Mouse (Mus musculus) heart, adult 9 months (tissue): Measurements from ENCODE around the gene Efhd2.

Experiments
- DNase-seq, 2 experiments: peaks; one replicate each; pipeline ENCODE4 v3.0.0; 2022; ENCODE audit warnings: low spot score in 2 of 2

Efhd2 gene

DNA sequence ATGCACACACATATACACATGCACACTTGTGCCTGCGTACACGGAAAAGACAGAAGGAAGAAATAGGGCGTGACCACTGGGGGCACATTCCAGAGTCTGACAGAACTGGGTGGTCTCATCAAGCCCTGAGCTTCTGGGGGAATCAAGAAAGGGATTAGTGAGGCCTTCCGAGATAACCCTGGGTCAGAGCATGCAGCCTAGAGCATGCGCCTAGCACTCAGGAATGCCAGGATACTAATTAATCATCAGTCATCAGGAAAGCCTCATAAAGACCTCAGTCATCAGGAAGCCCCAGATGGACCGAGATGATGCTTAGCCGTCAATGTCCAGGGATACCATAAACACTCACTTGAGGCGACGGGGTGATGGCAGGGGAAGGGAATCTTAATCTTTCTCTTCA lies 5.2 kb upstream of the Efhd2 start:
- no peak for DNase-seq

DNA sequence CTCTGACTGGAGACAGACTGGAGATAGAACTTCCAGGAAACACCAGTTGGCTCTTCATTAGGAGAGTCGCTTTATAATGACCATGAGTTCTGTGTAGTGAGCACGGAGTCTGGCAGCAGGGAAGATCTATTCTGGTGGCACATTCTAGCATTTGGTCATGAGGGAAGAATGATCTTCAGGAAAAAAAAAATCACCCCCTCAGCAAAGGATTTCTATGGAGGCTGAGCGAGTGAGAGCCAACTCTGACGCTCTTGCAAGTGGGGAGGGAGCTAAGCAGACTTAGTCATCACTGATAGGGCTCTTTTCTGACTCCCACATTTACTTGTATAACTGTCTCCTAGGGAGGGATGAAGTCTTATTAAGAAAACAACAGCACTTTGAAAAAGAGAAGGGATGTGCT lies 4.4 kb upstream of the Efhd2 start:
- DNase-seq: no peak

DNA sequence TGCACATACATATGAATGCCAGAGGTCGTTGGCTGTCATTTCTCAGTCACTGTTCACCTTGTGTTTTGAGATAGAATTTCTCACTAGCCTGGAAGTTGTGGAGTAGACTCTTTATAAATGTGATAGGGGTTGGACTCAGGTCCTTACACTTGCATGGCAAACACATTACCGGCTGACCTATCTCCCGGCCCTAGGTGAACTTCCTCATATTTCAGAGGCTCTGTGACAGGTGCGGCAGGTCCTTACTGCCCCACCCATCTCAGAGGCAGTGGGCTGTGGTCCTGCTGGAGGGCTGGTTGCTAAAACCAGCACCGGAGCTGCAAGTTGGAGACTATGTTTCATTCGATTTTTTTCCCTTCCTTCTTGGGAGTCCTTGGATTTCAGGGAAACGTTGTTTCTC lies 3.9 kb upstream of the Efhd2 start:
- no peak for DNase-seq

DNA sequence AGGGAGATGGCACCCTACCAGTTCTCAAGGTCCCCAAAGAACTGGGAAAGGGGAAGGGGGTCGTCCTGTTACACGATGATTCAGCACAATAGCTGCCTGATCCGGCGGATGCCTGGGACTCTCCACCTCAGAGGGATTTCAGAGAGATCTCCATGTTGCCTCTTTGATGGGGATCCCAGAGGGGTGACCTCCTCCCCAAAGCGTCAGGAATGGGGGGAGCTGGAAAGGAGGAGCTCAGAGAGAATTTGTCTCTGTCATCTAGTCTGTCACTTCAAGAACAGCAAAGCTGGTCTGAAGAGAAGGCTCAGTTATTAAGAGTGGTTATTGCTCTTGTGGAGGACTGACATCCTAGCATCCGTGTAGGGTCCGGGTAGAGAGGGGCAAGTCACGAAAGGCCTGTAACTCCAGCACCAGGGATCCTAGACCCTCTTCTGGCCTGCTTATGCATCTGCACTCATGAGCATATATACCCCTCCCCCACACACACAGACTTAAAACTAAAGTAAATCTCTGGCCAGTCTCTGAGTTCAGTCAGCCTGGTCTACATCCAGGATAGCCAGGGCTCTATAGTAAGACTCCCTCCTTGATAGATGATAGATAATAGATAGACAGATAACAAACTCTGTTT lies 875 bp upstream of the Efhd2 start:
- DNase-seq: no peak

DNA sequence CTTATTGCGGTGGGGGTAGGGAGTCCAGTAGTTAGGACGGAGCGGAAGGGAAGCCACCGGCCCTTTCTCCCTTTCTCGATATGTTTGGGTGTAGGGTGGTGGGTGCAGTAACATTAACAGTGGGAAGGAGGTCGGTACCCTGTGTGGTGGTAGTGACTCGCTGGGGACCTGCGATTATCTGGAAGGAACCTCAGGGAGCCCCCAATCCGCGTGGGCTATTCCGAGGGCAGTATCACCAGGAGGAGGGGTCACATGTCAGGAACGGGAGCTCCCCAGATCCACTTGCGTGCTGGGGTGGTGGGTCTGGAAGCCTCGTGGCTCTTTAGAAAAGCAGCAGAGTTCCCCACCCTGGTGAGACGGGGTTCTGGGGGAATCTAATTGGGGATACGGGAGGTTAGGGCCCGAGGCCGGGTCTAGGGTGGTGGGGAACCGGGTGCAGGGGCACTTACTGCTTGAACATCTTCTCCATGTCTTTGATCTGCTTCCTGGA lies 564 bp downstream of the Efhd2 start:
- DNase-seq: no peak

DNA sequence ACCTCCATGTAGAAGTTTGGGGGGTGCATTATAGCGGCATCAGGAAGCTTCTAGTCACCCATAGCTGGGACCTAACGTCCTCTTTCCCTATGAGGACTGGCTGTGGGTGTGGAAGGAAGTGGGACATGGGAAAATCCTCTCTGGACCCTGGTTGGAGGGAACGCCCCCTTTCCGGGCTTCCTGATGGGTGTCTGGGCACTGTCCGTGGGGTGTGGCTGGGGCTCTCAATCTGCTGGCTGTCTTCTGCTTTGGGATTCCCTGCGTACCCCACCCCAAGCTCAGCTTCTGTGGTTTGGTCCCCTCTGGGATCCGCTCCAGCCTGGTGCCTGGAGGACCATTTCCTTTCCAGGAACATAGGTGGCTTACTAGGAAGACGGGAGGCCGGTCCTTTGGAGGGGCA lies 1.7 kb downstream of the Efhd2 start:
- peak in 1 of 2 experiments; percentile 68 for DNase-seq

DNA sequence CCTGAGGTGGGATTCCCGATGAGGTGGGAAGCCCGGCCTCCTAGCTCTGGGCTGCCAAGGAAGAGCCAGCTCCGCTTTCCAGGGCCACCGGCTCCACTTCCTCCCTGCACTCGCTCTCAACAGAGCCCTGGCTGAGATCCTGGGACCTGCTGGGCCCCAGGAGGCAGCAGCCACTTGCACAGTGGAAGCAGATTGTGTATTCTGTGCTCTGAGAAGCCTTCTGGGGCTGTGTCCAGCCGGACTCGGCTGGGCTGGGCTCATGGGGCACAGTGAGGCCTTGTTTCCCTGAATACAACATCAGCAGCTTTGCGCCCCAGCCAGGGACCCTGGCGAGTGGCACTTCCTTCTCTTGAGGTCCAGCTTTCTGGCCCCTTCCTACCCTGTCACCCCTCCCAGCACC lies 2.8 kb downstream of the Efhd2 start:
- DNase-seq: no peak

DNA sequence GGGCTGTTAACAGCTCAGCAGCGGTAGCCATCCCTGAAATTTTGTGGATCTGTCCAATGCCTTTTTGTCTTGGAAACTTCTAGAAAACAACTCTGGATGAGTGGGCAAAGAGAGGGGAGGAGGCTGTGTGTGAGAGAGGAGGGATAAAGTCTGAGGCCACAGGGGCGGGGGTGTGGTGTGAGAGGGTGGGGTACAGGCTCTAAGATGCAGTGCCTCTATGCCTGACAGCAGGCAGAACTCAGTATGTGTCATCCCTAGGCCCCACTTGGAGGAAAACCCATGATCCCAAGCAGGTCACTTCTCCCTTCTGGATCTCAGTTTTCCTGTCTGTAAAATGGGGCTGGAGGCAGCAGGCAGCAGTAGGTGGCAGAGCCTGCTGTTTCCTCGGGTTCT lies 3.4 kb downstream of the Efhd2 start:
- no peak for DNase-seq

DNA sequence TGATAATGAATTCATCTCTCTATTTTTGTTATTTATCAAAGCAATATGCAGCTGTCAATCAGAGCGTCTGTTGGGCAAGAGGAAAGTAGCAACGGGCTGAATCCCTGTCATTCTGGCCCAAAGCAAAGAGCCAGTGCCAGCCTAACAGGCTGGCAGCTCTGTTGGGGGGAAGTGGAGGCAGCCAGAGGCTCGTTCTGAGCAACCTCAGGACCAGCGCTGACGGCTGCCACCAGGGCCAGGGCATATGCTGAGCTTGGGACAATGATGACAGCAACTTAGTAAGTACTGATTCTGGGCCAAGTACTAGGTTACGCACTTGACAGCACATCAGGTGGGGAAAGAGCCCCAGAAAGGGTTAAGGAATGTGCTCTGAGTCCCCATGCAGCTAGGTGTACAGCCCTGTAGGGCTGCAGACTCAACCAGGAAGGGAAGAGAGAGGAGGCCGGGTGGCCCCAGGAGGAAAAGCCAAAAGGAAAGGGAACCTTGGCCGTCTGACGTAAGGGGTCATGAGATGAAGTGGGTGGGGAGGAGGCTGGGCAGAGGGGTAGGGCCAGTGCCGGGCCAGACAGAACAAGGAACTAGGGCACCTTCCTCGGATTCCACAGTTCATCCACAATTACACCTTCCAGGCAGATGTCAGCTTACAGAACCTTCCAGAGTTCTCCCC lies 3.9 kb downstream of the Efhd2 start:
- DNase-seq: peak in 1 of 2 experiments; percentile 67

DNA sequence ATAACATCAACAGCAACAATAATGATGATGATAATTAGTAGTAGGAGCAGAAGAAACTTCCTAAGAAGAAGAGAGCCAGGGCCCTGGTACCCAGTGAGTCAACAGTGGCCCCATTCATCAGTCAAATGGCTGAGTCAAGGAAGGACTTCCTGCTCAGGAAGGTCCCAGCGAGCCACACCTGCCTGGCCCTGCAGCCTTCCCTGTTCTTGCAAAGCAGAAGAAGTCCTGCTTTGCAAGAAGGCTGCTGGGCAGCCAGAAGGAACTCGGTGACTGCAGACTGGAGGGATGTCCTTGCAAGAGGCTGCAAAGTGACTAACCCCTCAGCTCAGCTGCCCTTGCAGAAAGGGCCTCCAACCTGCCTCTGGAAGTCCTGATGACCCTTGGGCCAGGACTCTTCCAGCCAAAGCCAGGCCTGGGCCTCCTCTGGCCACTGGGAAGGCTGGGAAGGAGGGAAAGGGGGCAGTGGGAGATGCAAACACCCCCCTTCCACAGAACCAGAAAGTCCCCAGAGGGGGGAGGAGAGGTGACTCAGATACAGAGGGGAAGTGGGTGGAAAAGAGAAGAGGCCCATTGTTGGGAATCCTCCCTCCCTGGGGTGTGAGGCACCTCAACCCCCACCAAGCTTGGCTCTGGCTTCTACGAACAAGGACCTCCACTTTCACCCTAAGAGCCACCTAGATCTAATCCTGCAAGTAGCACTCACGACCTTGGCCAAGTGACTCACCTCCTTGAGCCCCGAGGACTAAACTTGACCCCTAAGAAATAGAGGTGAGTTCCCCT lies 5.1 kb downstream of the Efhd2 start:
- DNase-seq: no peak

DNA sequence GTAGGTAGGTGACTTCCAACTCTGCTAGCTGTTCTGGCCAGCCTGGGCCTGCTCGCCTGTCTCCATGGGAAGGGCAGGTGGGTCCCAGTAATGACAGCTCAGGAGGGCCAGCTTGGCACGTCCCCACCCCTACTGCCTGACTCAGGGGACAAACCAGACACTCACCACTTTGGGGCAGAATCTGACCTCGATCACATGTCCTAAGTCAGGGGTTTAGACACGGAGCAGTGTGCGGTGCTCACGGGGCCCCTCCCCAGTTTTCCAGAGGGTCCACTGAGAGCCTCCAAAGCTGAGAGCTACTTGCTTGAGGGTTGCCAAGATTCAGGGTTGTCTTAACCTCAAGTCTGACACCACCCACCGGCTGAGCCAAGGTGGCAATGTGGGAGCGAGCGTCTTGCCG lies 6.7 kb downstream of the Efhd2 start:
- DNase-seq: no peak

DNA sequence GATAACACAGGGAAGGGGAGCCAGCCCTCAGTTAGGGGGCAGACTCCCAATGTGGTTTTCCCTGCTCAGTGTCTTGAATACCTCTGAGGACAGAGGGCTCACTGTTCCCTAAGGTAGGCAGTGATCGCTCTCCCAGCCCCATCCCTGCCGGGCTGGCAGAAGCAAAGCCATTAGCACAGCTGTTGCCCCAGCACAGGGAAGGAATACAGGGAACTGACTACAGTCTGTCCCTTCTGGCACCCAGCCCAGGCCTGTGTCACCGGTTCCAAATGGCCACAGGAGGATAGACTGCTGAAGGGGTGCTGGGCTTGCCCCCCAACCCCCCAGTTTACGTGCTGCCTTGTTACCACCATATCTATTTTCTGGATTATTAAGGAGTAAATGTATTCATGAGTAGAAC lies 7.2 kb downstream of the Efhd2 start:
- DNase-seq: peak in 1 of 2 experiments; percentile 62

DNA sequence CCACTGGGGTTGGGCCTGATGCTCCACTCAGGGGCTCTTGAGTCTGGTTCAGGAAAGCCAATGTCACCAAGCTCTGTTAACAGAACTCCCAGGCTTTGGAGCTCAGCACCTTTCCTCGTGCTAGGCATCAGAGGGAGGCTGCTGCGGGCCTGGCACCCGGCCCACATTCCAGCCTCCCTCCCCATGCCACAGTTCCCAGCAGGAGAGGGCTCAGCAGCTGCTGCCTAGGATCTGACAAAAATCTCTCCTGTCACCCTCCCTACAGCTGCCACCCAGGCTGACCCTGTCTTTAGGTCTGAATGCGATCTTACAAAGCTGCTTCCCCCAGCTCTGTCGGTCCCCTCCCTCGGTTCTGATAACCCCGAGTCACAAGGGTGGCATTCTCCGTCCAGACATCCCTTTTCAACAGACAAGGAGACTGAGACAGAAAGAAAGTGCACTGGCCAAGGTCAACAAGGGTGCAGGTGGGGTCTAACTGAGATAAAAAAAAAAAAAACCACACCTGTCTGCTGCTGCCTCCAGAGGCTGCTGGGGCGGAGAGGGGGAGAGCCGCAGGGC lies 7.7 kb downstream of the Efhd2 start:
- no peak for DNase-seq

DNA sequence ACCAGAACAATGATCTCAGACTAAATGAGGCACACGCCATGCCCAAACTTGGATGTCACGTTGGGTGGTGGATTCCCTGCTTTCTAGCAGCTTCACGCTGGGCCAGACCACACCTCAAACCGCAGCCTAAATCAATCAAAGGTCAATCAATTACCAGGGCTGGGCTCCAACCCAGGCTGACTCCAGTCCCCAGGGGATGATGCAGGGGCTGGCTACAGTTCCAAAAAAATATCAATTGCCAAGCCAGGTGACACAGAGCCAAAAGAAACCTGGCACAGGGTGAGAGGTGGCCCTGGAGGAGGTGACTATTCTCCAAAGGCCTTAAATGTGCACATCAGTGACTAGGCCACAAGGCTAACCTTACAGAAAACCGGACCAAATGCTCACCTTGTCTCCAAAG lies 9.1 kb downstream of the Efhd2 start:
- no peak for DNase-seq

DNA sequence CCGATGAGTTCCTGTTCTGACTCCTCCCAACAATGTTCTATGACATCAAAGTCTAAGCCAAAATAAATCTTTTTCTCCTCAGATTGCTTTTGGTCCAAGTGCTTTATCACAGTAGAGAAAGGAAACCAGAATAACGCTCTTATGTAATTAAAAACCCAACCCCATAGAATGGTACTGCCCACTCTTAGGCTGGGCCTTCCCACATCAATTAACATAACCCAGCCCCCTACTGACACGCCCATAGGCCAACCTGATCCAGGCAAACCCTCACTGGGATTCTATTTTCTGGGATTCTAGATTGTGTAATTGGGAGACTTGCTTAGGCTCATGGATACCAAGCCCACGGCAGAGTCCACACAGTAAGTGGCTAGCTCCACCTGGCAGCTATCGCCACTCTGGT lies 9.7 kb downstream of the Efhd2 start:
- no peak for DNase-seq

DNA sequence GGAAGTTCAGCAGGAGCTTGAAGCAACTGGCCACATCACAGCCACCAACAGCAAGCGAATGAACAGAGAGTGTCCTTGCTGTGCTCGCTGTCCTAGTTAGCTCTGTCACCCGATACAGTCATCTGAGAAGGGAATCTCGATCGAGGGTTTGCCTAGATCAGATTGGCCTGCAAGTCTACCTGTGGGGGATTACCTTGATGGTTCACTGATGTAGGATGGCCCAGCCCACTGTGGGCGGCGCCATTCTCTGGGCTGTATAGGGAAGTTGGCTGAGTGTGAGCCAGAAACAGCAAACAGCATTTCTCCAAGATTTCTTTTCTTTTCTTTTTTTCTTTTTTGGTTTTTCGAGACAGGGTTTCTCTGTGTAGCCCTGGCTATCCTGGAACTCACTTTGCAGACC lies 10.2 kb downstream of the Efhd2 start:
- DNase-seq: no peak

DNA sequence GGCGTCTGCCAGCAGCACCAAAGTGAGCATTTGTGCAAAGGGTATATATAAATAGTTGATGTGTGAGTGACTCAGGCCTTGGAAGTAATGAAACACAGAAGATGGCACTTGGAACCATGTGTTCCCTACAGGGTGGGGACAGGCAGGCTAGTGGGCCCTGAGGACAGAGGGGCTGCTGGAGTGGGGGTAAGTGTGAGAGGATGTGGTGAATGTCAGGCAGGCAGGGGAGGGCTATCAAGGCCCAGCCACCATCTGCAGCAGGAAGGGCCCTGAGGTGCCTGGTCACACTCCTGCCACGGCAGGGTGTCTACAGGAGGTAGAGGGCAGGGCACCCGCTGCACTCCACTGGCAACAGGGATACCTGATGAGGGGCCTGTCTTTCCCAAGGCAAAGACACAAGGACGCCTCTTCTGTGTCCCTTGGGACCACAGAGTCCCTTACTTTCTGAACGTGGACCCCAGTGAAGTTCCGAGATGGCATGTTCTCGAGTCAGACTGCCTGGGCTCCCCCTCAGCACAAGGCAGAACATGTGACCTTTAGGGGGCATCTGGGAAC lies 10.9 kb downstream of the Efhd2 start:
- DNase-seq: no peak

DNA sequence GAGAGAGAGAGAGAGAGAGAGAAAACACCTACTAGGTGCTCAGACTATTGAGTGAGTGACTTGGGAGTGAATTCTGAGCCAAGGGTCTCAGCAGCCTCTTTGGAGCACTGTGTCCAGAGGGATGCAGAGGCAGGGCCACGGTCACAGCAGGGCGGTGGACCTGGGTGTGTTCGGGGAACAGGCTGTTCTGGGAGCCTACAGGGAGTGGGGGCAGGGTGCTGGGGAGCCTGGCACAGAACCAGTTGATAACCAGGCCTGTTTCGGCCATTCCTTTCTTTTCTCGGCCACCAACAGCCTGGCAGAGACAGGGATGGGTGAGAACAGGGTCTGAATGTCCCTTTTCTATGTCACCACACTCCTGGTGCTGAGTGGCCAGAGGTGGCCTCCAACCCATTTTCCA lies 11.9 kb downstream of the Efhd2 start:
- DNase-seq: no peak

DNA sequence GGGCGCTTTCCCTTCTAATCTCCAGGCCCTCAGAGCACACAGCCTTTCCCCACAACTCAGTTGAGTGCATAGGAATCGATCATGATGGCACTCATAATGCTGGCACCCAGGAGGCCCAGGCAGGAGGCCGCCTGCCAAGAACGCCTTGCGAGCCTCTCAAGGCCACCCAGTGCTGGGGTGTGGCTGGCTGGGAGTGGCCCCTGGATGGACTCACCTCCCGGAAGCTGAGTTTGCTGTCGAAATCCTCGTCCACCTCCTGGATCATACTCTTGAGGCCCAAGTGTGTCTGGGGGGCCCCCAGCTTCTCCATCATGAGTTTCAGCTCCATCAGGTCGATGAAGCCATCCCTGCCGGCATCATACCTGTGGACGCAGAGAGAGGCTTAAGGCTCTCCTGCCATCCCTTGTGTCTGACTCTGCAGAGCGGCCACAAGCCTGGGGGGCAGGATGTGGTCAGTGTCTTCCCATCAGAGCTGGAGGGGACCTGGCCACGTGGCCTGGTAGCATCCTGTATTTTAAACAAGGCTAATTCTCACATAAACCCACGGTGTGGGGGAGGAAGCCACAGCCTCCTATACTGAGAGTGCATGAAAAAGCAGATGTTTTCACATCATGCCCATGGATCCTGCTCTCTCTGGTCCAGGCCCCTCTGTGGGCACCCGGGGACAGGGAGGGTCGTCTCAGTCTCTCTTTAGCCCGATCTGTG lies 13.0 kb downstream of the Efhd2 start:
- no peak for DNase-seq

DNA sequence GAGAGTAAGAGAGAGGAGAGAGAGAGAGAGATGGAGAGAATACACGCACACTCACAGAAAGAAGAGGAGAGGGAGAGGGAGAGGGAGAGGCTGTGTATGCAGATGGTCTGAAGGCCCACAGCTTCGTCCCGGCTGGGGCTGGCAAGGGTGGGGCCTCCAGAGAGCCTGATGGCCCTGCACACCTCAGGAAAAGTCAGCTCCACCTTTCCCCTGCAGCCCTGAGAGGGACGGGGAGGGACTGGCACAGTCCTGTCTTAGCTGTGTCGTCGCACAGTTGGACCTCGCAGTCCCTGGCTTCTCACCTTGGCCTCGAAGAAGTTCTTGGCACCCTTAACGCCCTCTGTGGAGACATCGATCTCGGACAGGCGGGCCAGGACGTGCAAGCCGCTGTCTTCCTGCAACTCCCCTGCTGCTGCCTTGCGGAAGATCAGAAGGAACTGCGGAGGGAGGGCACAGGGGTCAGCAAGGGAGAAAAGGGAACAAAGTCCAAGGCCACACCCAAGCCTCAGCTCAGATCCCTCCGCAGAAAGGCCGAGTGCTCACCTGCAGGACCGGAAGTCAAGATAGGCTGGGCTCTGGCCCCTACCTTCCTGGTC lies 14.4 kb downstream of the Efhd2 start:
- no peak for DNase-seq

DNA sequence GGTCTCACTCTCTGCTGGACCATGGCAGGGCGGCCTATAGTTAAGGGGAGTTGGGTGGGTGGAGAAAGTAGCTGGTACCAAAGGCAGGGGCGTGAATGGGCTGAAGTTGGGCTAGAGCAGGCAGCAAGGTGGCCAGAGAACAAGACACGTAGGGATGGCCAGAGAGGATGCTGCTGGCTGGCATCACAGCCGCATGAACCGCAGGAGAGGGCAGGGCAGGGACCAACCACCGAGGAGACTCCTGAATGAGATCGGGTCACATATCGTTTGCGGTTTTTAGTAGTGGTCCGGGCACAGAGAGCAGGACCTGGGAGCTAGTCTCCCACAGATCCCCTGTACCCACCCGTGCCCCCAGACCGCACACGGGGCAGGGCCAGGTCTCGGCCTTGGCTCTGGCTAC lies 15.4 kb downstream of the Efhd2 start:
- DNase-seq: no peak
